In genomic region chr10:69924845-69925244, GRCm38 (mm10) we compare ENCODE assay signal across 9 mouse cellular contexts.
A peak's percentile ranks its signal among the peaks of the same experiment; 100 is the strongest.
DNase-seq lines count a peak whose midpoint lies in the region; ATAC-seq and TF ChIP-seq lines count a peak whose summit lies in the region.
"Had no signal": no experiment of that assay in that cellular context is flagged by ENCODE, and none has a peak within 500 bp of the region (broad histone marks: within the 10 kb centered on the region; RNA-seq: fewer than 3 reads in every experiment).

No protein-coding gene starts in this region.

- TF ChIP-seq EP300 in MEL (IDR thresholded peaks at IDR 0.05; ENCODE audit: low read depth in 1 of 2, low read length in 2 of 2) = no peak

- H3K9me3 ChIP-seq in MEL (replicated peaks; ENCODE audit: insufficient read depth, low read length) = no peaks in the 10 kb centered on the region
- no peaks in the 10 kb centered on the region for H3K9me3 ChIP-seq in embryonic facial prominence, embryonic 10.5 days
- H3K9me3 ChIP-seq in hindbrain, embryonic 14.5 days (ENCODE audit: control insufficient read depth, low read length) = no peaks in the 10 kb centered on the region
- H3K9me3 ChIP-seq in liver, embryonic 15.5 days (replicated peaks) = no peaks in the 10 kb centered on the region

- TF ChIP-seq RAD21 in MEL (IDR thresholded peaks at IDR 0.05; ENCODE audit: low read depth, low read length) = no peak

- TF ChIP-seq CTCF in MEL (IDR thresholded peaks at IDR 0.05 in 2 of 3, conservative IDR thresholded peaks at IDR 0.05 in 1 of 3; ENCODE audit: control insufficient read depth in 1 of 3, insufficient read depth in 1 of 3, low read depth in 2 of 3, low read length in 3 of 3, poor library complexity in 1 of 3, severe bottlenecking in 1 of 3) = no peak
- TF ChIP-seq CTCF in thymus, adult 2 months (IDR thresholded peaks at IDR 0.05; ENCODE audit: borderline replicate concordance, control insufficient read depth, extremely low read depth, insufficient read depth, low read length, poor library complexity) = no peak

- H3K9ac ChIP-seq in MEL (ENCODE audit: control insufficient read depth, low read depth, low read length, poor library complexity, severe bottlenecking) = peak overlapping the region; percentile 77
- no peak overlapping the region for H3K9ac ChIP-seq in hindbrain, embryonic 14.5 days
- peak overlapping the region; percentile 39 for H3K9ac ChIP-seq in liver, embryonic 15.5 days

- 1% methylated on average over 14 of the region's 14 CpGs for WGBS in embryonic facial prominence, embryonic 10.5 days
- WGBS in hindbrain, embryonic 14.5 days = 6% methylated on average over 14 of the region's 14 CpGs
- 3% methylated on average over 14 of the region's 14 CpGs for WGBS in liver, embryonic 15.5 days (ENCODE audit: insufficient replicate concordance)
- 6% methylated on average over 14 of the region's 14 CpGs for WGBS in thymus, adult 2 months

- peak; percentile 56 for DNase-seq in MEL (ENCODE audit: low read depth, low spot score)
- peak; percentile 14 for DNase-seq in embryonic facial prominence, embryonic 10.5 days (ENCODE audit: low spot score)
- no peak for DNase-seq in hindbrain, embryonic 14.5 days (ENCODE audit: low spot score)
- DNase-seq in thymus, postnatal 36 days = no peak
- no peak for DNase-seq in B cell, adult 2 months
- no peak for DNase-seq in thymus, adult 2 months

- no peaks in the 10 kb centered on the region for H3K79me2 ChIP-seq in MEL (ENCODE audit: control insufficient read depth, insufficient read depth, low read length, poor library complexity)

- peak overlapping the region; percentile 34 for H3K4me2 ChIP-seq in hindbrain, embryonic 14.5 days (replicated peaks)
- peak overlapping the region; percentile 74 for H3K4me2 ChIP-seq in liver, embryonic 15.5 days

- 0 out of 2 replicates have a peak, but pooled peaks have one; percentile 21 for ATAC-seq in hindbrain, embryonic 14.5 days (ENCODE audit: low FRiP score)
- peak; percentile 47 for ATAC-seq in liver, embryonic 15.5 days (ENCODE audit: insufficient read depth)
- no peak; the same call in 1 of the 2 replicates for ATAC-seq in megakaryocyte-erythroid progenitor cell, adult 5-6 weeks (replicated peaks; ENCODE audit: low FRiP score, low TSS enrichment, poor library complexity, severe bottlenecking)

- H3K27me3 ChIP-seq in MEL (ENCODE audit: control insufficient read depth in 1 of 2, insufficient read depth in 2 of 2, low read length in 2 of 2) = peaks cover 2 to 9% of the 10 kb centered on the region in 2 experiments; a peak in 3 of 4 replicates
- H3K27me3 ChIP-seq in embryonic facial prominence, embryonic 10.5 days (replicated peaks; ENCODE audit: low read depth, poor library complexity, severe bottlenecking) = peaks cover 19% of the 10 kb centered on the region
- no peaks in the 10 kb centered on the region for H3K27me3 ChIP-seq in hindbrain, embryonic 14.5 days (ENCODE audit: control insufficient read depth, insufficient read depth, low read length)
- H3K27me3 ChIP-seq in liver, embryonic 15.5 days = peaks cover 82% of the 10 kb centered on the region
- no peaks in the 10 kb centered on the region for H3K27me3 ChIP-seq in thymus, adult 2 months (ENCODE audit: control insufficient read depth, insufficient read depth, low read length)

- no peak overlapping the region for H3K27ac ChIP-seq in MEL (ENCODE audit: control insufficient read depth, low read depth, low read length)
- peak overlapping the region; percentile 74 for H3K27ac ChIP-seq in embryonic facial prominence, embryonic 10.5 days (replicated peaks)
- H3K27ac ChIP-seq in hindbrain, embryonic 14.5 days = no peak overlapping the region
- H3K27ac ChIP-seq in liver, embryonic 15.5 days (replicated peaks) = peak overlapping the region; percentile 80
- no peak overlapping the region for H3K27ac ChIP-seq in thymus, adult 2 months (ENCODE audit: control insufficient read depth, insufficient read depth, low read length)
- H3K27ac ChIP-seq: macrophage had no signal

- TF ChIP-seq POLR2A in MEL (IDR thresholded peaks at IDR 0.05; ENCODE audit: control insufficient read depth in 1 of 2, insufficient read depth in 1 of 2, low read depth in 1 of 2, low read length in 2 of 2, poor library complexity in 1 of 2) = no peak; a peak in 1 of 4 replicates
- TF ChIP-seq POLR2A in thymus, adult 2 months (IDR thresholded peaks at IDR 0.05; ENCODE audit: control insufficient read depth, extremely low read depth, insufficient read depth, low read length, poor library complexity) = no peak

- peak overlapping the region; percentile 76 to 91 for H3K4me3 ChIP-seq in MEL (ENCODE audit: control insufficient read depth in 1 of 2, insufficient read depth in 1 of 2, low read depth in 2 of 2, low read length in 2 of 2)
- H3K4me3 ChIP-seq in embryonic facial prominence, embryonic 10.5 days = peak overlapping the region; percentile 57
- H3K4me3 ChIP-seq in hindbrain, embryonic 14.5 days (replicated peaks; ENCODE audit: low read length) = no peak overlapping the region
- H3K4me3 ChIP-seq in liver, embryonic 15.5 days (replicated peaks) = peak overlapping the region; percentile 46
- H3K4me3 ChIP-seq in thymus, adult 2 months (ENCODE audit: control insufficient read depth, insufficient read depth, low read length) = no peak overlapping the region

- no peaks in the 10 kb centered on the region; a peak in 1 of 4 replicates for H3K36me3 ChIP-seq in MEL (ENCODE audit: control insufficient read depth in 1 of 2, insufficient read depth in 2 of 2, low read length in 2 of 2)
- peaks cover 7% of the 10 kb centered on the region for H3K36me3 ChIP-seq in embryonic facial prominence, embryonic 10.5 days (replicated peaks)
- peaks cover 21% of the 10 kb centered on the region; the same call in 1 of the 2 replicates for H3K36me3 ChIP-seq in hindbrain, embryonic 14.5 days (replicated peaks; ENCODE audit: control insufficient read depth, insufficient read depth)
- no peaks in the 10 kb centered on the region for H3K36me3 ChIP-seq in liver, embryonic 15.5 days (replicated peaks)
- H3K36me3 ChIP-seq in thymus, adult 2 months (ENCODE audit: control insufficient read depth, insufficient read depth, low read length) = no peaks in the 10 kb centered on the region

- H3K4me1 ChIP-seq in MEL (ENCODE audit: control insufficient read depth in 1 of 2, insufficient read depth in 2 of 2, low read length in 2 of 2) = peaks cover 0 to 2% of the 10 kb centered on the region in 2 experiments; a peak in 2 of 4 replicates
- H3K4me1 ChIP-seq in embryonic facial prominence, embryonic 10.5 days = peaks cover 51% of the 10 kb centered on the region
- peaks cover 8% of the 10 kb centered on the region; the same call in 1 of the 2 replicates for H3K4me1 ChIP-seq in hindbrain, embryonic 14.5 days (replicated peaks; ENCODE audit: control insufficient read depth, insufficient read depth, low read length)
- H3K4me1 ChIP-seq in liver, embryonic 15.5 days (replicated peaks) = peaks cover 30% of the 10 kb centered on the region
- H3K4me1 ChIP-seq in thymus, adult 2 months (replicated peaks; ENCODE audit: control insufficient read depth, insufficient read depth, low read length) = no peaks in the 10 kb centered on the region

TF ChIP-seq in MEL, 35 proteins besides CTCF, POLR2A, EP300 and RAD21:
- TF ChIP-seq GATA1 (IDR thresholded peaks at IDR 0.05; ENCODE audit: low read depth, low read length) (no peak), USF2 (IDR thresholded peaks at IDR 0.05; ENCODE audit: borderline replicate concordance in 1 of 2, insufficient read depth in 1 of 2, low read depth in 1 of 2, low read length in 2 of 2) (no peak), CHD1 (IDR thresholded peaks at IDR 0.05; ENCODE audit: low read depth, low read length) (no peak), TAL1 (IDR thresholded peaks at IDR 0.05; ENCODE audit: low read length) (no peak), ETS1 (IDR thresholded peaks at IDR 0.05; ENCODE audit: low read depth, low read length) (0 out of 2 replicates have a peak, but pooled peaks have one; percentile 1)

Comparison
In these comparisons a context has a peak if more than half of its experiments do, and no peak if none do; other contexts are left out.
1. DNase-seq: peak in MEL (single experiment) and embryonic facial prominence, embryonic 10.5 days (single experiment); none in hindbrain, embryonic 14.5 days (single experiment), thymus, postnatal 36 days (0 of 2), B cell, adult 2 months (0 of 2) and thymus, adult 2 months (single experiment).
2. H3K27ac ChIP-seq: peak in embryonic facial prominence, embryonic 10.5 days (single experiment) and liver, embryonic 15.5 days (single experiment); none in MEL (single experiment), hindbrain, embryonic 14.5 days (single experiment) and thymus, adult 2 months (single experiment).
3. H3K4me3 ChIP-seq: peak in MEL (2 of 2), embryonic facial prominence, embryonic 10.5 days (single experiment) and liver, embryonic 15.5 days (single experiment); none in hindbrain, embryonic 14.5 days (single experiment) and thymus, adult 2 months (single experiment).